Mouse (Mus musculus) embryonic stem cell, embryonic (primary cell): Measurements from ENCODE around the gene Sec31a.

Source experiments
- CTCF ChIA-PET, 4 experiments: fragments of 300-600 bp in 2 of 4; fragments of 350-600 bp in 2 of 4; sonication (Branson Sonifier 250); formaldehyde crosslinking; loops; one replicate each; lab custom pipeline; 2022; ENCODE audit warnings: inconsistent platforms in 2 of 4; lab: Charles Lee
- POLR2A ChIA-PET, 4 experiments: fragments of 300-600 bp in 2 of 4; fragments of 350-600 bp in 2 of 4; sonication (Branson Sonifier 250); formaldehyde crosslinking; loops; one replicate each; lab custom pipeline; 2022; ENCODE audit warnings: antibody characterized with exemption in 4 of 4, inconsistent platforms in 1 of 4; lab: Charles Lee

The Sec31a gene

GRCm38 (mm10) chr5:100377376-100377775 is 38.7 kb downstream of the Sec31a start:
- CTCF ChIA-PET: interaction anchor here in 2 of 4 experiments (0.5 to 1.5 kb wide), 2 partner anchors 23 to 545 kb away, joined by 3 to 4 read pairs; no protein-coding TSS in a partner anchor

GRCm38 (mm10) chr5:100374703-100375102 is 41.3 kb downstream of the Sec31a start:
- CTCF ChIA-PET: interaction anchor here in 2 of 4 experiments (1.6 to 3.2 kb wide), 3 partner anchors 30 to 102 kb away, joined by 6 to 34 read pairs (median 18); no protein-coding TSS in a partner anchor
- POLR2A ChIA-PET: interaction anchor here in 1 of 4 experiments (1.7 kb wide), 1 partner anchor 144 kb away, joined by 5 read pairs; the partner anchor contains the start of gene Cops4

More at GRCm38 (mm10) chr5:100377376-100377775, 38.7 kb downstream of the Sec31a start:
- POLR2A ChIA-PET: interaction anchor here in 2 of 4 experiments (0.9 to 1.4 kb wide), 4 partner anchors 14 to 52 kb away, joined by 3 to 6 read pairs (median 4); no protein-coding TSS in a partner anchor

GRCm38 (mm10) chr5:100373952-100374351 is 42.1 kb downstream of the Sec31a start:
- CTCF ChIA-PET: interaction anchor here (0.5 to 3.2 kb wide), 30 partner anchors 9 to 306 kb away, joined by 3 to 34 read pairs (median 4); no protein-coding TSS in a partner anchor
- POLR2A ChIA-PET: interaction anchor here (0.7 to 3.1 kb wide), 24 partner anchors 8 to 335 kb away, joined by 3 to 14 read pairs (median 4); partner anchors contain the start of genes Cops4 (in 1 of the 4), Enoph1 (in 1 of the 4) and Hnrnpdl (in 1 of the 4)

GRCm38 (mm10) chr5:100370919-100371318 is 45.1 kb downstream of the Sec31a start:
- CTCF ChIA-PET: no interaction called here
- POLR2A ChIA-PET: interaction anchor here in 1 of 4 experiments (3.1 kb wide), 2 partner anchors 12 to 59 kb away, joined by 14 read pairs; no protein-coding TSS in a partner anchor

GRCm38 (mm10) chr5:100369825-100370459 is 46.1 kb downstream of the Sec31a start:
- ChIA-PET CTCF (interaction anchor here in 3 of 4 experiments (0.6 to 2.1 kb wide), 4 partner anchors 8 to 479 kb away, joined by 3 to 8 read pairs (median 4); no protein-coding TSS in a partner anchor), POLR2A (interaction anchor here in 3 of 4 experiments (0.7 to 3.5 kb wide), 8 partner anchors 10 to 129 kb away, joined by 3 to 10 read pairs (median 4); no protein-coding TSS in a partner anchor)

- ChIA-PET POLR2A (interaction anchor here in 2 of 4 experiments (0.9 to 3.5 kb wide), 8 partner anchors 9 to 51 kb away, joined by 3 to 10 read pairs (median 4); no protein-coding TSS in a partner anchor), CTCF (interaction anchor here in 2 of 4 experiments (0.5 to 2.1 kb wide), 3 partner anchors 25 to 1702 kb away, joined by 3 to 8 read pairs (median 5); no protein-coding TSS in a partner anchor)
Observed at GRCm38 (mm10) chr5:100369093-100369492, 46.9 kb downstream of the Sec31a start.

- ChIA-PET POLR2A (interaction anchor here in 2 of 4 experiments (0.6 to 3.5 kb wide), 6 partner anchors 11 to 51 kb away, joined by 3 to 10 read pairs (median 4); no protein-coding TSS in a partner anchor), CTCF (interaction anchor here in 2 of 4 experiments (0.5 to 2.1 kb wide), 2 partner anchors 25 to 108 kb away, joined by 3 to 5 read pairs; no protein-coding TSS in a partner anchor)
Observed at GRCm38 (mm10) chr5:100368527-100368926, 47.5 kb downstream of the Sec31a start.

GRCm38 (mm10) chr5:100367051-100367450 is 49.0 kb downstream of the Sec31a start:
- ChIA-PET POLR2A (interaction anchor here in 3 of 4 experiments (0.6 to 3.5 kb wide), 6 partner anchors 9 to 350 kb away, joined by 3 to 10 read pairs (median 4); no protein-coding TSS in a partner anchor), CTCF (no interaction called here)

GRCm38 (mm10) chr5:100360296-100360695 is 55.7 kb downstream of the Sec31a start:
- CTCF ChIA-PET: interaction anchor here in 1 of 4 experiments (0.7 kb wide), 1 partner anchor 54 kb away, joined by 4 read pairs; no protein-coding TSS in a partner anchor
- POLR2A ChIA-PET: interaction anchor here in 3 of 4 experiments (0.7 to 2.8 kb wide), 5 partner anchors 9 to 1130 kb away, joined by 3 to 14 read pairs (median 3); no protein-coding TSS in a partner anchor

- ChIA-PET CTCF (interaction anchor here in 2 of 4 experiments (0.6 kb wide), 2 partner anchors 28 to 219 kb away, joined by 3 read pairs; no protein-coding TSS in a partner anchor), POLR2A (interaction anchor here in 3 of 4 experiments (0.6 to 3.1 kb wide), 7 partner anchors 10 to 381 kb away, joined by 3 to 14 read pairs (median 4); no protein-coding TSS in a partner anchor)
Observed at GRCm38 (mm10) chr5:100358334-100358733, 57.7 kb downstream of the Sec31a start.

- ChIA-PET POLR2A (interaction anchor here in 3 of 4 experiments (0.7 to 2.8 kb wide), 5 partner anchors 8 to 163 kb away, joined by 3 to 11 read pairs (median 3); partner anchors contain the start of gene Cops4 (in 1 of the 3)), CTCF (interaction anchor here in 2 of 4 experiments (0.5 to 2.7 kb wide), 4 partner anchors 9 to 28 kb away, joined by 3 to 8 read pairs (median 3); no protein-coding TSS in a partner anchor)
Observed at GRCm38 (mm10) chr5:100354644-100355043, 61.4 kb downstream of the Sec31a start.

- ChIA-PET POLR2A (interaction anchor here in 2 of 4 experiments (0.7 to 2.8 kb wide), 17 partner anchors 9 to 77 kb away, joined by 3 to 13 read pairs (median 4); no protein-coding TSS in a partner anchor), CTCF (interaction anchor here in 1 of 4 experiments (1.0 to 2.7 kb wide), 4 partner anchors 8 to 24 kb away, joined by 3 to 8 read pairs (median 4); no protein-coding TSS in a partner anchor)
Observed at GRCm38 (mm10) chr5:100352986-100353848, 62.8 kb downstream of the Sec31a start.

- POLR2A ChIA-PET: no interaction called here
- CTCF ChIA-PET: no interaction called here
Observed at GRCm38 (mm10) chr5:100350907-100351456, 65.1 kb downstream of the Sec31a start.

- POLR2A ChIA-PET: no interaction called here
Observed at GRCm38 (mm10) chr5:100349287-100350215, 66.5 kb downstream of the Sec31a start.

GRCm38 (mm10) chr5:100345118-100345517 is 70.9 kb downstream of the Sec31a start:
- CTCF ChIA-PET: interaction anchor here (0.6 to 2.7 kb wide), 29 partner anchors 9 to 418 kb away, joined by 3 to 16 read pairs (median 3); no protein-coding TSS in a partner anchor
- POLR2A ChIA-PET: interaction anchor here in 3 of 4 experiments (0.6 to 3.2 kb wide), 11 partner anchors 8 to 373 kb away, joined by 3 to 12 read pairs (median 4); no protein-coding TSS in a partner anchor

More at GRCm38 (mm10) chr5:100349287-100350215, 66.5 kb downstream of the Sec31a start:
- CTCF ChIA-PET: interaction anchor here in 1 of 4 experiments (0.6 kb wide), 1 partner anchor 184 kb away, joined by 3 read pairs; no protein-coding TSS in a partner anchor
